Mouse (Mus musculus): Measurements from ENCODE around the gene Dnmt3c.
A peak's percentile ranks its signal among the peaks of the same experiment; 100 is the strongest.
"Not testable (repeated sequence)": the region's sequence is repeated elsewhere in the genome, so short reads cannot be mapped to it uniquely, and the experiment has no call there.

Dnmt3c gene

DNA sequence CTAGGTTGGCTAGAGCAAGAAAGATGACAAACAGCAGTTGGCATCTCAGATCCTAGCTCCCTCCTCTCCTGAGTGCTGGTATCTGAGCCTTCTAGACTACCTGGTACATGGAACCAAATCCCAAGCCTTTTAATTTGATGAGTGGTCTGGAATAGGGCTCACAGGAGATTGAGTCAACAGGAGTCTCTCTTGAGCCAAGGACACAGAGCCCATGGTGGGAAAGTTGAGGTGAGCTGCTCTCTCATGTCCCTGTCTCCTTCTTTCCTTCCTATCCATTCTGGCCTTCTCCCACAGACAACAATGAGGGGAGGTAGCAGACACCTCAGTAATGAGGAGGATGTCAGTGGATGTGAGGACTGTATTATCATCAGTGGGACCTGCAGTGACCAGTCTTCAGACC, at the start of gene Dnmt3c:
Gene Dnmt3c (plus strand): TSS at position 301 of the 400 bp plus-strand sequence.
- DNase-seq (ENCODE audit: low spot score), result no peak

GRCm38 (mm10) chr2:153648773-153649297, 47.6 kb upstream of the Dnmt3c start:
- DNase-seq (ENCODE audit: low spot score), result no peak

DNA sequence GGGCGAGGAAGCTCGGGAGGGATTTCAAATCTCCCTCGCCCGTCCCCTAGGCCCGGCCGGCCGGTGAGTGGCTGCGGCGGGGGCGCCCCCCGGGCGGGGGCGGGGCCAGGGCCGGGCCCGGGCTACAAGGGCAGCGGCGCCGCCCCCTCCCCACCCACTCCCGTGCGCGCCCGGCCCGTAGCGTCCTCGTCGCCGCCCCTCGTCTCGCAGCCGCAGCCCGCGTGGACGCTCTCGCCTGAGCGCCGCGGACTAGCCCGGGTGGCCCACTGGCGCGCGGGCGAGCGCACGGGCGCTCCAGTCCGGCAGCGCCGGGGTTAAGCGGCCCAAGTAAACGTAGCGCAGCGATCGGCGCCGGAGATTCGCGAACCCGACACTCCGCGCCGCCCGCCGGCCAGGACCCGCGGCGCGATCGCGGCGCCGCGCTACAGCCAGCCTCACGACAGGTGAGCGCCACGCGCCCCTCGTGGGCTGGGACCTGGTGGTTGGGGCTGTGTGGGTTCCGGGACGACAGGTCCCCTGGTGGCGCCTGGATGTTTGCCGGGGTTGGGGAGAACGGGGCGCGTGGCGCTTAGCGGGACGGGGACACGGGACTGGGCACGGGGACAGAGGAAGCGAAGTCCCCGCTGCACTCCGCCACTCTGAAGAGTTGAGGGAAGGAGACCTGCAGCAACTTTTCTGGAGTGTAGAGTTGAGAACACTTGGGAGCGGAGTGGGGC, 47.0 kb upstream of the Dnmt3c start, which contains the start of gene Dnmt3b:
Gene Dnmt3b (plus strand): TSS at position 153 of the 716 bp plus-strand sequence.
- DNase-seq (ENCODE audit: low spot score), result peak; percentile 77

GRCm38 (mm10) chr2:153650014-153650687, 46.3 kb upstream of the Dnmt3c start:
- peak; percentile 67 for DNase-seq (ENCODE audit: low spot score)

- DNase-seq (ENCODE audit: low spot score), result no peak
These were observed 44.8 kb upstream of the Dnmt3c start for GRCm38 (mm10) chr2:153651681-153652080.

- DNase-seq (ENCODE audit: low spot score), result not testable (repeated sequence)
These were observed 38.8 kb upstream of the Dnmt3c start for GRCm38 (mm10) chr2:153657659-153658058.

GRCm38 (mm10) chr2:153660616-153661015, 35.8 kb upstream of the Dnmt3c start:
- DNase-seq (ENCODE audit: low spot score), result peak; percentile 31

DNA sequence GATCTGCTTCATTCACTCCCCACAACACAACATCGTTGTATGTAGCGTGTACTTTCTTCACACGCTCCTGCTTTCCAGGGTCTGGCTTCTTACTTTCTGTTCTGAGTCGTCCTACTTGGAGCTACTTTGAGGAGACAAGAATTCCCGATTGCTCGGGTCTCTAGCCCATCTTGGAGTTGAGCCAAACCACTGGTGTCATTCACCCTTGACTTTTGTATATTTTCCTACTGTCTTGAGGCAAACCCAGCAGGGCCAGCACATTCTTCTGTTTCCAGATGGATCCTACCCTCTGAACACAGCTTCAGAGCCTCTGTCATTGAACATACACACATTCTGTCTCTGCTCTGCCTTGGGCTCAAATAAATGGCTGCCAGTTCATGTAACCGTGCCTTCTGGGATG, 31.1 kb upstream of the Dnmt3c start:
- DNase-seq (ENCODE audit: low spot score), result no peak

GRCm38 (mm10) chr2:153668754-153669376, 27.6 kb upstream of the Dnmt3c start:
- DNase-seq (ENCODE audit: low spot score), result no peak

GRCm38 (mm10) chr2:153670111-153670510, 26.3 kb upstream of the Dnmt3c start:
- no peak for DNase-seq (ENCODE audit: low spot score)

DNA sequence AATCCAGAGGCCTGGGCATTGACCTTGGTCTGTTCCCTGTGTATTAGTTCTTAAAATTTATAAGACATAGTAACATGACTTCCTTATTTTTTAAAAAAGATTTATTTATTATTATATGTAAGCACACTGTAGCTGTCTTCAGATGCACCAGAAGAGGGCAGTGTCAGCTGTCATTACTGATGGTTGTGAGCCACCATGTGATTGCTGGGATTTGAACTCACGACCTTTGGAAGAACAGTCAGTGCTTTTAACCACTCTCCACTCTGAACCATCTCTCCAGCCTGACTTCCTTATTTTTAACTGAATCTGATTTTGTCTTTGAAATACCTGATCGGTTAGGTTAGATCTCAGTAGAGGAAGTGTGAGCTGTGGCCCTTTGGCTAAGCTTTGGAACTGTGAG, 23.8 kb upstream of the Dnmt3c start:
- DNase-seq (ENCODE audit: low spot score), result no peak

DNA sequence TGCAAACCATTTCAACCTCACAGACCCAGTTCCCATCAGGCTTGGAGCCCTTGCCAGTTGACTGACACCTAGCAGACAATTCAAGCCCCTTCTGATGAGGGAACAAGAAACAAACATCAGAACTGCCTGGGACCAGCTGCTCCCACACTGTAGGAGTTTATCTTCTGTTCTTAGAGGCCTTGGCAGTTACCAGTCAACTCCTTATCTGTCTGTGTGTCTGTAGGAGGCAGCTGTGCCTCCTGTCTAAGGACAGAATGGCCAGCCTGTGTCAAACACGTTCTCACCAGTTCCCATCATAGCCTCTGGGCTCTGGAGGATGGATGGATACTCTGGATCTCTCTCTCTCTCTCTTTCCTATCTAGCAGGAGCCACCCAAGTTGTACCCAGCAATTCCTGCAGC, 21.1 kb upstream of the Dnmt3c start:
- DNase-seq (ENCODE audit: low spot score), result not testable (repeated sequence)

- no peak for DNase-seq (ENCODE audit: low spot score)
These were observed 19.5 kb upstream of the Dnmt3c start for GRCm38 (mm10) chr2:153676944-153677343.

DNA sequence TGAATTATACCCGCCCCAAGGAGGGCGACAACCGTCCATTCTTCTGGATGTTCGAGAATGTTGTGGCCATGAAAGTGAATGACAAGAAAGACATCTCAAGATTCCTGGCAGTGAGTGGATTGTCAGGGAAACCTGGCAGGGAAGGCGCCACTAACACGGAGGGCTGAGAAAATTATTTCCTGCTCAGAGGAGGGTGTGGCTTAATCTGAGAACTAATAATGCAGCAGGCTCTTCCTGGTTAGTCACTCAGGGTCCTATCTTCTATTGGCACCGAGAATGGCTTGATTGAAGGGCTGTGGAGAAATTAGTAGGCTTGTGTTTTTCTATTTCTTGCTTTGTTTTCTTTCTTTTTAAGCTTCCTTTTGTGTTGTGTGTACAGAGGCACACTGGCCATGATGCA, 18.9 kb upstream of the Dnmt3c start:
- DNase-seq (ENCODE audit: low spot score), result no peak

- no peak for DNase-seq (ENCODE audit: low spot score)
These were observed 16.5 kb upstream of the Dnmt3c start for GRCm38 (mm10) chr2:153679959-153680358.

DNA sequence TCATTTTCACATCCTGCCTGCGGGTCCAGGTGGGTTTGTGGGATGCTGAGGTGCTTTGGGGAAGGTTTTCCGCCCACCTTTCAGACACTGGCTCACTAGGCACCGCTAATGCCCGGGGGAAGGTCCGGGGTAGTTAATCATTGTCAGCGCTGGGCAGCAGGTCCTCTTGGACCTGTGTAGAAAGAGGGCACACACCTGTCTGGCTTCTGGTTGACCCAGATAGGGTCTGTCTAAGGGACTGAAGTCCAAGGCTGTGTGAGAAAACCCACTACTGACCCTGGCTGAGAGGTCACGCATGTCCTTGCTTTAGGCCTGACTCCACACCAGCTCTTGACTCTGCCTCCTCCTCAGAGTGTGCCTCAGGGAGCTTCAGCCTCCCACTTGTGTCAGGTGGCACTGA, 3.0 kb upstream of the Dnmt3c start:
- not testable (repeated sequence) for DNase-seq (ENCODE audit: low spot score)

DNA sequence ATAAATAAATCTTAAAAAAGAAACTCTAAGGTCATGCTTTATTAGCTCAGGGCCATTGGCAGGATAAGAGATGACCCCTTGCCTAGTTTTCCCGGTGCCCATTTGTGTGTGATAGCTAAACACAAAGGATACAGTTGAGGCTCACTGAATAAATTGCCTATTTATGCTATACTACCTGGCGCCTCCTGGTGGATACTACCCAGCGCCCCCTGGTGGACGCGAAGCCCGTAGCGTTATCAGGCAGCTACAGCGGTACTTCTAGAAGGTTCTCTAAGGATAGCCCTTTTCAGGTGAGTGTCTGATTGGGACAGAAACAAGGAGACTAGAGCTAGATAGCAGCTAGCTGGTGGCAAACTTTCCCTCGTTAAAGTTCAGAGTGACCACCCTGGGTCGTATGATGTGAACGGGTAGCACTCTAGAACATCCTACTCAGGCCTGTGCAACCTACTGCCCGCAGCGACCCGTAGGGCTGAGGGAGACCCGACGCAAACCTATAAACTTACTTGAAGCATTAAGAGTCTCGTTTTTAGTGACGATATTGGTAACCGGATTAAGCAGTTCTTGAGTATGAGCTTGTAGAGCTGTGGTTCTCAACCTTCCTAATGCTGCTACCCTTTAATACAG, 1.9 kb upstream of the Dnmt3c start:
- peak; percentile 22 for DNase-seq (ENCODE audit: low spot score)

- DNase-seq (ENCODE audit: low spot score), result no peak
These were observed 6.9 kb downstream of the Dnmt3c start for GRCm38 (mm10) chr2:153703389-153703788.

- no peak for DNase-seq (ENCODE audit: low spot score)
These were observed 14.4 kb downstream of the Dnmt3c start for GRCm38 (mm10) chr2:153710701-153711330.

DNA sequence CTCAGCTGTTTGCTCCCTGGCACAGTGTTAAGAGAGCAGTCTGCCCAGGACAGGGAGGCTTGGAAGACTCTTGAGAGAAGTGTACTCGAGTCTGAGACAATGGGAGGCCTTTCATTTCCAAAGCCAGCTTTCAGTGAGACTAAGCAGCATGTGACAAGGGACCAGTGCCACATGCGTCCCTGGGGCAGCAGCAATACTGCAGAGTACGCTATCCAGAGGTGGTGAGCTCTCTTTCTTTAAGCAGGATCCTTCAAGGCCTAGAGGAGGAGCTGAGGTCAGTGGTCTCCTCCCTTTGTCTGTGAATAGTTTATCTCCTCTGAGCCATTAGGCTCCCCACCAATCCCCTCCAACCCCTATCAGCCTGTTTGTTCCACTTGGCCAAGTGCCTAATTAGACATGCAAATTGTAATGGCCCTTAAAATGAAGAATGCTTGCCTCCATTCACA, 16.2 kb downstream of the Dnmt3c start:
- no peak for DNase-seq (ENCODE audit: low spot score)

DNA sequence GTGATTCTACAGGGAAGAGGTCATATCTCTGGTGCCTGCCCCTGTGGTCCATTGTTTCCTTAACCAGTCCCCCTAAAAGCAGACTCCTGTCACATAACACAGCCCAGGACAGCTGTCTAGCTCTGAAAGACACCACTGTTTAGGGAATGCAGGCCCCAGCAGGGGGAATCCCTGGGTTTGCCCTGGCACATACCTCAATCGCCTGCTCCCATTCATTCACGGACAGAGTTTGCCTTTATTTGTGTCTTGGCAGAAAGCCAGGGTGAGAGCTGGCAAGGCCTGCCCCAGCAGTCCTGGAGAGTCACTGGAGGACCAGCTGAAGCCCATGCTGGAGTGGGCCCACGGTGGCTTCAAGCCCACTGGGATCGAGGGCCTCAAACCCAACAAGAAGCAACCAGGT, 16.8 kb downstream of the Dnmt3c start:
- DNase-seq (ENCODE audit: low spot score), result no peak

- DNase-seq (ENCODE audit: low spot score), result not testable (repeated sequence)
These were observed 21.4 kb downstream of the Dnmt3c start for GRCm38 (mm10) chr2:153717861-153718260.
